Mouse (Mus musculus) MEL (cell line): ENCODE data around the gene Pcdh9. TPM values are rescaled to one million over a fixed set of nuclear protein-coding genes. Genes with fewer than 3 reads are reported as not detected.

ENCODE experiments used
- DNase-seq: peaks from one replicate; pipeline ENCODE4 v3.0.0; 2011; ENCODE audit warnings: low read depth, low spot score
- H3K27ac ChIP-seq: 2 replicates; pipeline ENCODE4 v1.5.1; 2012; ENCODE audit warnings: low read depth, mild to moderate bottlenecking, control low read depth, low read length, moderate library complexity; ENCODE audit not compliant: control insufficient read depth
- H3K27me3 ChIP-seq, 2 experiments: fragments of 150-350 bp in 1 of 2; sonication (generic) in 1 of 2; 2 replicates each; pipeline ENCODE4 v1.6.1; 2012; ENCODE audit warnings: low read length in 2 of 2, mild to moderate bottlenecking in 2 of 2, improper control_type of control experiment in 1 of 2, moderate library complexity in 1 of 2; ENCODE audit not compliant: insufficient read depth in 2 of 2, control insufficient read depth in 1 of 2
- H3K36me3 ChIP-seq, 2 experiments: 2 replicates each; pipeline ENCODE4 v1.6.1; 2012 to 2014; ENCODE audit warnings: low read length in 2 of 2, improper control_type of control experiment in 1 of 2, inconsistent platforms in 1 of 2, mild to moderate bottlenecking in 1 of 2; ENCODE audit not compliant: insufficient read depth in 2 of 2, control insufficient read depth in 1 of 2
- H3K4me1 ChIP-seq, 2 experiments: fragments of 150-350 bp in 1 of 2; sonication (generic) in 1 of 2; 2 replicates each; pipeline ENCODE4 v1.6.1; 2012; ENCODE audit warnings: low read length in 2 of 2, improper control_type of control experiment in 1 of 2, mild to moderate bottlenecking in 1 of 2; ENCODE audit not compliant: insufficient read depth in 2 of 2, control insufficient read depth in 1 of 2
- H3K4me3 ChIP-seq, 2 experiments: fragments of 150-350 bp in 1 of 2; sonication (generic) in 1 of 2; 2 replicates each; pipeline ENCODE4 v1.5.1; 2012; ENCODE audit warnings: low read depth in 2 of 2, low read length in 2 of 2, mild to moderate bottlenecking in 2 of 2, moderate library complexity in 2 of 2, control low read depth in 1 of 2, improper control_type of control experiment in 1 of 2; ENCODE audit not compliant: control insufficient read depth in 1 of 2, insufficient read depth in 1 of 2
- H3K79me2 ChIP-seq: 2 replicates; pipeline ENCODE4 v1.6.1; 2012; ENCODE audit warnings: mild to moderate bottlenecking, low read length, moderate library complexity; ENCODE audit not compliant: control insufficient read depth, poor library complexity, insufficient read depth
- H3K9ac ChIP-seq: 2 replicates; pipeline ENCODE4 v1.6.1; 2012; ENCODE audit warnings: low read depth, mild to moderate bottlenecking, control low read depth, low read length, moderate library complexity; ENCODE audit not compliant: control insufficient read depth, poor library complexity, severe bottlenecking
- H3K9me3 ChIP-seq: fragments of 150-350 bp; sonication (generic); replicated peaks from 2 replicates; pipeline ENCODE4 v1.6.1; 2012; ENCODE audit warnings: mild to moderate bottlenecking, low read length, improper control_type of control experiment, moderate library complexity; ENCODE audit not compliant: insufficient read depth
- BHLHE40 ChIP-seq: IDR thresholded peaks from 2 replicates; pipeline ENCODE4 v1.6.1; 2012; ENCODE audit warnings: low read depth, mild to moderate bottlenecking, inconsistent platforms, low read length, improper control_type of control experiment, borderline replicate concordance
- CHD1 ChIP-seq: IDR thresholded peaks from 2 replicates; pipeline ENCODE4 v1.6.1; 2012; ENCODE audit warnings: low read depth, mild to moderate bottlenecking, inconsistent platforms, low read length, improper control_type of control experiment
- CTCF ChIP-seq, 3 experiments: IDR thresholded peaks in 2 of 3; conservative IDR thresholded peaks in 1 of 3; 2 replicates each; pipeline ENCODE4 v1.5.1; 2011 to 2012; ENCODE audit warnings: low read length in 3 of 3, low read depth in 2 of 3, mild to moderate bottlenecking in 2 of 3, improper control_type of control experiment in 1 of 3, inconsistent platforms in 1 of 3, mixed read lengths in 1 of 3, moderate library complexity in 1 of 3; ENCODE audit not compliant: control insufficient read depth in 1 of 3, insufficient read depth in 1 of 3, poor library complexity in 1 of 3, severe bottlenecking in 1 of 3
- E2F4 ChIP-seq: IDR thresholded peaks from 2 replicates; pipeline ENCODE4 v1.6.1; 2011; ENCODE audit warnings: low read depth, low read length, improper control_type of control experiment, borderline replicate concordance
- ELF1 ChIP-seq: IDR thresholded peaks from 2 replicates; pipeline ENCODE4 v1.6.1; 2014; ENCODE audit warnings: low read depth, mild to moderate bottlenecking, inconsistent platforms, low read length, improper control_type of control experiment, moderate library complexity
- EP300 ChIP-seq, 2 experiments: IDR thresholded peaks; 2 replicates each; pipeline ENCODE4 v1.6.1; 2011; ENCODE audit warnings: improper control_type of control experiment in 2 of 2, low read length in 2 of 2, low read depth in 1 of 2, mild to moderate bottlenecking in 1 of 2
- ETS1 ChIP-seq: IDR thresholded peaks from 2 replicates; pipeline ENCODE4 v1.6.1; 2012; ENCODE audit warnings: low read depth, mild to moderate bottlenecking, inconsistent platforms, low read length, improper control_type of control experiment, moderate library complexity
- GABPA ChIP-seq: IDR thresholded peaks from 2 replicates; pipeline ENCODE4 v1.6.1; 2012; ENCODE audit warnings: low read depth, mild to moderate bottlenecking, inconsistent platforms, low read length, improper control_type of control experiment, moderate library complexity
- GATA1 ChIP-seq: IDR thresholded peaks from 2 replicates; pipeline ENCODE4 v1.6.1; 2011; ENCODE audit warnings: low read depth, low read length, improper control_type of control experiment
- HCFC1 ChIP-seq: IDR thresholded peaks from 2 replicates; pipeline ENCODE4 v1.6.1; 2012; ENCODE audit warnings: low read depth, mild to moderate bottlenecking, inconsistent platforms, low read length, improper control_type of control experiment, moderate library complexity
- KAT2A ChIP-seq: conservative IDR thresholded peaks from 2 replicates; pipeline ENCODE4 v1.6.1; 2012; ENCODE audit warnings: low read depth, low read length, improper control_type of control experiment, inconsistent platforms
- MAX ChIP-seq: IDR thresholded peaks from 2 replicates; pipeline ENCODE4 v1.6.1; 2011; ENCODE audit warnings: low read length, improper control_type of control experiment
- MAZ ChIP-seq: IDR thresholded peaks from 2 replicates; pipeline ENCODE4 v1.6.1; 2012; ENCODE audit warnings: low read depth, mild to moderate bottlenecking, inconsistent platforms, low read length, improper control_type of control experiment
- MEF2A ChIP-seq: IDR thresholded peaks from 2 replicates; pipeline ENCODE4 v1.6.1; 2014; ENCODE audit warnings: low read depth, mild to moderate bottlenecking, inconsistent platforms, low read length, improper control_type of control experiment; ENCODE audit not compliant: poor library complexity, insufficient replicate concordance, severe bottlenecking; ENCODE audit errors: extremely low read depth
- MXI1 ChIP-seq: IDR thresholded peaks from 2 replicates; pipeline ENCODE4 v1.6.1; 2011; ENCODE audit warnings: mild to moderate bottlenecking, low read depth, low read length, improper control_type of control experiment
- MYB ChIP-seq: IDR thresholded peaks from 2 replicates; pipeline ENCODE4 v1.6.1; 2011; ENCODE audit warnings: mild to moderate bottlenecking, low read depth, low read length, improper control_type of control experiment
- NELFE ChIP-seq: IDR thresholded peaks from 2 replicates; pipeline ENCODE4 v1.6.1; 2011; ENCODE audit warnings: low read depth, low read length, improper control_type of control experiment
- POLR2A ChIP-seq, 2 experiments: IDR thresholded peaks; 2 replicates each; pipeline ENCODE4 v1.6.1; 2011 to 2012; ENCODE audit warnings: low read length in 2 of 2, mild to moderate bottlenecking in 2 of 2, control low read depth in 1 of 2, improper control_type of control experiment in 1 of 2, low read depth in 1 of 2, moderate library complexity in 1 of 2; ENCODE audit not compliant: control insufficient read depth in 1 of 2, insufficient read depth in 1 of 2, poor library complexity in 1 of 2
- POLR2AphosphoS2 ChIP-seq: IDR thresholded peaks from 2 replicates; pipeline ENCODE4 v1.6.1; 2011; ENCODE audit warnings: low read length, improper control_type of control experiment
- RAD21 ChIP-seq: IDR thresholded peaks from 2 replicates; pipeline ENCODE4 v1.6.1; 2011; ENCODE audit warnings: mild to moderate bottlenecking, low read depth, low read length, improper control_type of control experiment
- SMC3 ChIP-seq: IDR thresholded peaks from 2 replicates; pipeline ENCODE4 v1.6.1; 2011; ENCODE audit warnings: low read depth, low read length, improper control_type of control experiment
- TAL1 ChIP-seq: IDR thresholded peaks from 2 replicates; pipeline ENCODE4 v1.6.1; 2012; ENCODE audit warnings: mild to moderate bottlenecking, inconsistent platforms, low read length, moderate library complexity, mixed read lengths
- UBTF ChIP-seq: IDR thresholded peaks from 2 replicates; pipeline ENCODE4 v1.6.1; 2012; ENCODE audit warnings: low read depth, mild to moderate bottlenecking, inconsistent platforms, low read length, improper control_type of control experiment, moderate library complexity, borderline replicate concordance; ENCODE audit not compliant: insufficient read depth
- USF1 ChIP-seq: IDR thresholded peaks from 2 replicates; pipeline ENCODE4 v1.6.1; 2014; ENCODE audit warnings: low read depth, mild to moderate bottlenecking, inconsistent platforms, low read length, improper control_type of control experiment, moderate library complexity
- USF2 ChIP-seq, 2 experiments: IDR thresholded peaks; 2 replicates each; pipeline ENCODE4 v1.6.1; 2011 to 2012; ENCODE audit warnings: improper control_type of control experiment in 2 of 2, low read length in 2 of 2, borderline replicate concordance in 1 of 2, inconsistent platforms in 1 of 2, low read depth in 1 of 2, mild to moderate bottlenecking in 1 of 2; ENCODE audit not compliant: insufficient read depth in 1 of 2
- ZC3H11A ChIP-seq: IDR thresholded peaks from 2 replicates; pipeline ENCODE4 v1.6.1; 2012; ENCODE audit warnings: low read depth, mild to moderate bottlenecking, inconsistent platforms, low read length, improper control_type of control experiment
- ZKSCAN1 ChIP-seq: IDR thresholded peaks from 2 replicates; pipeline ENCODE4 v1.6.1; 2012; ENCODE audit warnings: low read depth, mild to moderate bottlenecking, inconsistent platforms, low read length, improper control_type of control experiment, moderate library complexity
- ZNF384 ChIP-seq: IDR thresholded peaks from 2 replicates; pipeline ENCODE4 v1.6.1; 2012; ENCODE audit warnings: low read depth, mild to moderate bottlenecking, inconsistent platforms, low read length, improper control_type of control experiment
- polyA plus RNA-seq, 2 experiments: library from polyadenylated mRNA; stranded (reverse) in 1 of 2; unstranded in 1 of 2; fragments of >175 nt in 1 of 2; fragments of >200 nt in 1 of 2; gene quantifications; 2 replicates each; pipeline versions ENCODE4 v1.2.1 to v1.2.4; 2012; ENCODE audit warnings: low replicate concordance in 2 of 2, low read depth in 1 of 2; ENCODE audit not compliant: insufficient read length in 2 of 2, insufficient read depth in 1 of 2, missing spikeins in 1 of 2
- total RNA-seq: library from RNA; depleted of rRNA; stranded (reverse); fragments of 300-350 nt; gene quantifications from 2 replicates; pipeline ENCODE4 v1.2.3, GENCODE M21; 2012

Pcdh9 gene
- total and polyA plus RNA-seq, 3 experiments = not detected

GRCm38 (mm10) chr14:93520166-93520565, 370.3 kb downstream of the Pcdh9 start:
- no peaks in the 10 kb centered on the region for H3K9me3 ChIP-seq
- H3K79me2 ChIP-seq = no peaks in the 10 kb centered on the region
- no peak overlapping the region for H3K27ac ChIP-seq
- no peak for TF ChIP-seq RAD21
- TF ChIP-seq ETS1 = no peak
- TF ChIP-seq KAT2A = no peak
- no peak for TF ChIP-seq CTCF (IDR thresholded peaks at IDR 0.05 in 2 of 3, conservative IDR thresholded peaks at IDR 0.05 in 1 of 3; ENCODE audit: control insufficient read depth in 1 of 3, insufficient read depth in 1 of 3, low read depth in 2 of 3, low read length in 3 of 3, poor library complexity in 1 of 3, severe bottlenecking in 1 of 3)
- TF ChIP-seq GABPA = no peak
- TF ChIP-seq MXI1 = no peak
- no peak for TF ChIP-seq SMC3
- TF ChIP-seq POLR2A (IDR thresholded peaks at IDR 0.05; ENCODE audit: control insufficient read depth in 1 of 2, insufficient read depth in 1 of 2, low read depth in 1 of 2, low read length in 2 of 2, poor library complexity in 1 of 2) = no peak
- no peak for TF ChIP-seq MAZ
- TF ChIP-seq ZKSCAN1 = no peak
- no peak for TF ChIP-seq BHLHE40
- no peak for TF ChIP-seq CHD1
- no peak for TF ChIP-seq EP300 (IDR thresholded peaks at IDR 0.05; ENCODE audit: low read depth in 1 of 2, low read length in 2 of 2)
- H3K36me3 ChIP-seq = no peaks in the 10 kb centered on the region
- no peak overlapping the region for H3K9ac ChIP-seq
- H3K27me3 ChIP-seq = no peaks in the 10 kb centered on the region
- no peak overlapping the region for H3K4me3 ChIP-seq
- no peaks in the 10 kb centered on the region for H3K4me1 ChIP-seq
- DNase-seq = no peak

GRCm38 (mm10) chr14:93516679-93517078, 373.8 kb downstream of the Pcdh9 start:
- H3K4me1 ChIP-seq = no peaks in the 10 kb centered on the region
- H3K9ac ChIP-seq = no peak overlapping the region
- no peak for DNase-seq
- H3K9me3 ChIP-seq = no peaks in the 10 kb centered on the region
- H3K4me3 ChIP-seq = no peak overlapping the region
- no peaks in the 10 kb centered on the region for H3K79me2 ChIP-seq
- H3K27me3 ChIP-seq = no peaks in the 10 kb centered on the region
- H3K27ac ChIP-seq = no peak overlapping the region
- TF ChIP-seq ZKSCAN1 = no peak
- no peak for TF ChIP-seq UBTF
- TF ChIP-seq E2F4 = no peak
- TF ChIP-seq ELF1 = no peak
- TF ChIP-seq NELFE = no peak
- TF ChIP-seq ZC3H11A = no peak
- no peak for TF ChIP-seq MYB
- TF ChIP-seq USF2 (IDR thresholded peaks at IDR 0.05; ENCODE audit: borderline replicate concordance in 1 of 2, insufficient read depth in 1 of 2, low read depth in 1 of 2, low read length in 2 of 2) = no peak
- TF ChIP-seq TAL1 = no peak
- TF ChIP-seq ZNF384 = no peak
- TF ChIP-seq GABPA = no peak
- TF ChIP-seq KAT2A = no peak
- no peak for TF ChIP-seq MEF2A
- no peak for TF ChIP-seq USF1
- TF ChIP-seq CTCF (IDR thresholded peaks at IDR 0.05 in 2 of 3, conservative IDR thresholded peaks at IDR 0.05 in 1 of 3; ENCODE audit: control insufficient read depth in 1 of 3, insufficient read depth in 1 of 3, low read depth in 2 of 3, low read length in 3 of 3, poor library complexity in 1 of 3, severe bottlenecking in 1 of 3) = no peak
- no peak for TF ChIP-seq POLR2AphosphoS2
- no peak for TF ChIP-seq HCFC1
- TF ChIP-seq MAZ = no peak
- no peak for TF ChIP-seq MAX
- no peak for TF ChIP-seq GATA1
- H3K36me3 ChIP-seq = no peaks in the 10 kb centered on the region
